Mouse (Mus musculus): Measurements from ENCODE around the gene Ptma.
A peak's percentile ranks its signal among the peaks of the same experiment; 100 is the strongest.

The Ptma gene

DNA sequence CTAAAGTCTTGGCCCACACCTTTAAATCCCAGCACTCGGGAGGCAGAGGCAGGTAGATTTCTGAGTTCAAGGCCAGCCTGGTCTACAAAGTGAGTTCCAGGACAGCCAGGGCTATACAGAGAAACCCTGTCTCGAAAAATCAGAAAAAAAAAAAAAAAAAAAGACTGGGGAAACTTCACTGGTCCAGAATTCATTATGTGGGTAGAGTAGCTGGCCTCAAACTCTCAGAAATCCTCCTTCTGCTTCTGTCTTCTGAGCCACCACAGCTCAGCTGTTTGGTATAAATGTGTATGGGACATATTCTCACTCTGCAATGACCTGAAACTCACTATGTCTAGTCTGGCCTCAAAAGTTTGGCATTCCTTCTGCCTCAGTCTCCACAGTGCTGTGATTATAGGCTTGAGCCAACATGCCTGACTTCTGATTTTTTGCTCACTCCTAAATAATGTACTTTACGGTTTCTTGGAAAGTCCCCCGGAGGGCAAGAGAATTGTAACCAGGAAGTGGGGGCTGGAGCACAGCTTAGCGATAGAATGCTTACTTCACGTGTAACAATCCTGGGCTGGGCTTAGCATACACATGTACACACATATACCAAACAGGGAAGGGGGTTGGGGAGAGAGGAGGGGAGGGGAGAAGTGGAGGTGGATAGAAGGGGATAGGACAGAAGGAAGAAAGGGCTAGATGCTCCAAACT is 10.7 kb upstream of the Ptma start:
- no peak for DNase-seq (ENCODE audit: low read depth, low spot score)

DNA sequence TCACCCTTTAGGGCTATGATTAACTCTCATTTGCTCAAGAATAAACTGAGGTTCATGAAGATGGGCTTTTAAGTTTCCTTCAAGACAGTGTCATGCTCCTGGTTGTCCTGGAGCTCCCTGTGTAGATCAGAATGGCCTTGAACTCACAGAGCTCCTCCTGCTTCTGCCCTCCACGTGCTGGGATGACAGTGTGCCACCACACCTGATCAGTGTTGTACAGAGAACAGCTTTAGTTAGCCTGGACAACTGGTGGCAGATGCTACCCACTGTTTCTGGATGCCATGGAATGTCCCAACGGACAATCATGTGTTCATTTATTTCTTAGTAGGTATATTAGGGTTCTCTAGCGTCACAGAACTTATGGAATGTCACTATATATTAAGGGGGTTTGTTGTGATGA is 9.4 kb upstream of the Ptma start:
- no peak for DNase-seq (ENCODE audit: low read depth, low spot score)

DNA sequence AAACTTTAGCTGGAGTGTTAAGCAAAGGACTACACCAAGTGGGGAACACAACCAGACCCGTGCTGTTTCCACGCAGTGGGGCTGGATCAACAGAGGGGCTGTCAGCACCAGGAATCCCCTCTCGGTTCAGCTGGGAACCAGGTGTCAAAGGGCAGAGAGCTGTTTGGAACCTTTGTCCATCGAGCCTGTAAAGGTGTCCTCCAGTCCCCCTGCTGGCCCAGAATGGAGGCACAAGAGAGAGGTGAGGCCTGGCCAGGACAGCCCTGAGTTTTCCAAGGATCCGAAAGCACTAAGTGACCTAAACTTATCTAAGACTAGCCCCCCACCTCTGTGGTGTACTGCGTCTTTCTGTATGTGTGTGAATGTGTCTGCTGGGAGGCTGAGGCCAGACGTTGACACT is 6.2 kb upstream of the Ptma start:
- no peak for DNase-seq (ENCODE audit: low read depth, low spot score)

DNA sequence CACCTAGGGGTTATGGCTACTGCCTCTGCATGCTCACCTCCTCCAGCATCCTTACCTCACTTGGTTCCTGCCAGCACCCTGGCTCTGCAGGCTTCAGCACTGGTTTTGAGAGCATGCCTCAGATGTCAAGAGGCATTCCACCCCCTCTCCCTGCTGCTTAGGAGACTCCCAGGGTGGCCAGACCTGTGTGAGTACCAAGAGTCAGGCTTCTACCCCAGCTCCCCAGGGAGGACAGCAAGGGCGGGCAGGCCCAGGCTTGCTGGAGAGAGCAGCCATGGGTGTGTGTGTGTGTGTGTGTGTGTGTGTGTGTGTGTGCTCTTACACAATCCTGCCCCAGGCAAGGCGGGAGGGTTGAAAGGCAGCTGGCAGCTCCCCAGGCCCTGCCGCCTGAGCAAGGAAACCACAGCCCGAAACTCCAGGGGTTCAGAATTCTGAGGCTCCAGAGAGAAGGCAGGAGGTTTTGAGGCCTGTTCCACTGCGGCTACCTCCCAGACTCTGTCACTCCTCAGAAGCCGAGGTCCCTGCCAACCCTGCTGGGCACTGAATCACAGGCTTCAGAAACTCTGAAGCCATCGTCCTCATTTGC is 4.1 kb upstream of the Ptma start:
- DNase-seq (ENCODE audit: low read depth, low spot score): no peak

DNA sequence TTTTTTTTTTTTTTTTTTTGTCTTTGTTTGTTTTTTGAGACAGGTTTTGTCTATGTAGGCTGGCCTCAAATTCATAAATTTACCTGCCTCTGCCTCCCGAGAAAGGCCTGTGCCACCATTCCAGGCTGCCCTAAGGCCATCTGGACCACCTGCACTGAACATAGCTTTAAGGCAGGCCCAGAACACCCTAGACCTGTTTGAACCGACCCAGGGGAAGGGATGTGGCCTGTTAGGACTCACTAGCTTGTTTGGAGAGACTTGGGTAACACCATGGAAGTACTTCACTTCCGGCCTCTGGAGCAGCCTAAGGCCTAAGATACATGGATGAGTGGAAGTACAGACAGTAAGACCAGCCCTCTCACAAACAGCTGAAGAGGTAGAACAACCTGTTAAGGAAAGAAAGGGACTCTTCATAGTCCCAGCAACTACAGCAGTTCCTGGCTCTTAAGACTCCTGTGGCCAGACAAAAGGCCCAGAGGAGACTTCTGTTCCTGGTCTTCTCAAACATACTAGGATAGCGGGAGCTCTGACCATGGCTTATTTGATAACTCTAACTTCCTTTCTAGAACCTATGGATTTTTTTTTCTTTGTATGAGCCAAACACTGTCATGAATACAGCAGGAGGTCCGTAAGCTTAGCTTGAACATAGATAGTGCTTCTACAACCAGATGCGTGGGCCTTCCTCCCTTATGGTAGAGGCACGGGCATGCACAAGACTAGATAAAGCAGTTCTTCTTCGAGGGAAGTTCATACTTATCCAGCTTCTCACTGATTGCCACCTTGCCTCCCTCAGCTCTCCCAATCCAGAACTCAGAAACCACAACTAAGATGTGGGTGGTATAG is 2.5 kb upstream of the Ptma start:
- DNase-seq (ENCODE audit: low read depth, low spot score): no peak

DNA sequence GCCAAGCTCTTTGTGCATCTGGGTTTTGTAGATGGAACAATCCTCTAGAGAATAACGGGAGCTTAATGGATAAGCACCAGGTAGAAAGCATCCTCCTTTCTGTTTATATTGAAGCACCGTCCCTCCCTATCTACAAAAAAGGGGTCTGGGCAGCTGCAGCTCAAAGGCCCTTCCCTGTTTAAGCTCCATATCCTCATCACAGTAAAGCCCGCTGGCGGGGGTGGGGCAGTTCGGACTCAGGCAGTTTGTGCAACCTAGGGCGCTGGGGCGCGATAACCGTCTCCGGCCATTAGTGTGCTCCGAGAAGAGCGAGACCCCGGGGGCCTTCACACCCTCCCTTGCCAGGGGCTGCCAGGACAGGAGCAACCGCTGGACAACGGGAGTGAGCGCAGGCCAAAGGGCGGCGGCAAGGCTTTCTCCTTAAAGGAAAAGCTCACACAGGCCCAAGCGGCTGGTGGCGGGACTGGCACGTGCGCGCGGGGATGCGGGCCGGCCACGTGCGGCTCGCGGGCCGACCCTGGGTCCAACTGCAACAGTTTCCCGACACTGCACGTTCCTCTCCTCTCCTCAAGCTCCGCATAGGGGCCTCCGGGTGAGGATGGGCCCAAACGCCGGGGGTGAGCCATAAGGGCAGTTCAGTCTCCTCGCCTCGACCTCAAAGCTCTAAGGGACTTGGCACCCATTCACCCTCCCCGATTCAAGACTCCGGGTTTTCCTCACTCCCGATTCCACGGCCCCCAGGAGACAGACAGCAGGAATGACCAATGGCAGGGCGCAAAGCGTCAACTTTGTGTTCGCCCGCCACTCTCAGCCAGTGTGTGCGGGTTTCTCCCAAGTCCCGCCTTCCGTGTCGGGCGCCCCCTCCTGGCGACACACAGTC is 1.7 kb upstream of the Ptma start:
- DNase-seq (ENCODE audit: low read depth, low spot score): peak; percentile 99

DNA sequence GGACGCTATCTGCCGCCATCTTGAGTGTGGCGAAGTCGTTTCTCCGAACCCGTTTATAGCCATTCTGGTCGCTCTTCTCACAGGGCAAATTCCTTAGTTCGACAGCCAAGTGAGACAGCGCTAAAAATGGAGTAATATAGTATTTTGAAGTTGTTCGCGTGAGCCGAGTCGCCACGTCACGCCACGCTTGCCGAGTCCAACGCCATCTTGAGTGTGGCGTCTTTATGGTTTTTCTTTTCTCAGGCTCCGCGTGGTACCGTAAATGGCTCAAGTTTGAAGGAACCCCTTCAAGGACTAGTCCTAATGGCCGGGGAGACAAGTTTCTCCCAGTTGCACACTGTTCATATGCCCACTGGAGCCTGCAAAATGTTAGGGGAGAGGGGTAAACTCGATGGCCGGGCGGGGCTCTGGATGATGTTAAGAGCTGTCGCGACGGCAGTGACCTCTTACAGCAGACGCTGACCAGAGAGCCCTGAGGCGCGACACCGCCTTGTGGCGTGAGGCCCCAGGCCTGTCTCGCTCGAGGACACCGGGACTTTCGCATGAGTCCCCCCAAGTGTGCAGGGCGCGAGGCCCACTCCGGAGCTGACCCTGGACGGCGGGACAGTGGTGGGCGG is 919 bp upstream of the Ptma start:
- no peak for DNase-seq (ENCODE audit: low read depth, low spot score)

GRCm38 (mm10) chr1:86526789-86527598 is 468 bp downstream of the Ptma start:
- no peak for DNase-seq (ENCODE audit: low read depth, low spot score)

DNA sequence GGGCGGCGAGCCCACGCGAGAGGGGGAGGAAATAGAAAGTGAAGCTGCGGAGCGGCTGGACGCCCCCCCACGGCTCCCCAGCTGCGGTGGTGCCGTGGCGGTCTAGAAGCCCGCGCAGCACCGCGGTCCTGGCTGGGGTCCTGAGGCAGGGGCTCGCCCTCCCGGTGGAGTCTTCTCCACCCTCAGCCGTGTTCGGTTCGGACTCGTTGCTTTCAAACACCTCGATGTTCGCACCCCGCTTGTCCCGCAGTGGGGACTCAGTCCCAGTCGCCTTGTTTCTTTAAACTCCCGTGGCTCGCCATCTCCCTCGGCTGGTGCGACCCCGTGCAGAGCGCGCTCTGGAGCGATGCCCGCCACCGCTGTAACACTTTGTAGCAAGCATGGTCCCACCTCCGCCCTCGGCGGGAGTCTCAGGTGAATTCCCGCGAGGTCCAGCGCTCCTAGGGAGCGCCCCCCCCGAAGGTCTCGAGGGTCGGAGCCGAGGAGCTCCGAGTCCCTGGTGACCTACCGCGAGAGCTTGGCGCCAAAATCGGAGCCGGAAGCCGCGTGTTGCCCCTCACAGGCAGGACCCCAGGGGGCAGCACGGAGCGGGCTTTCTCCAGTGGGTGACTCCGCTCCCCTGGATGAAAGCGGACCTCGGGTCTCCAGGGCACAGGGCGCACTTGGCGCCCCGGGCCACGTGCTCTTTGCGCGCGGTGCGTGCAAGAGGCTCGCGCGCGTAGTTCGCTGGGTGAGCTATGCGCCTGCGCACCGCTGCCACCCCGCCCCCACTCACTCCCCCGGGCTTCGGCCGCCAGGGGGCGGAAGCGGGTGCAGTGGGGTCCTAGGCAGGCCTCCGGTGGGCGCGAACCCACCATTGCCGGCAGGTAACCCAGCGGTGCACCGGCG is 1.3 kb downstream of the Ptma start:
- peak; percentile 76 for DNase-seq (ENCODE audit: low read depth, low spot score)

DNA sequence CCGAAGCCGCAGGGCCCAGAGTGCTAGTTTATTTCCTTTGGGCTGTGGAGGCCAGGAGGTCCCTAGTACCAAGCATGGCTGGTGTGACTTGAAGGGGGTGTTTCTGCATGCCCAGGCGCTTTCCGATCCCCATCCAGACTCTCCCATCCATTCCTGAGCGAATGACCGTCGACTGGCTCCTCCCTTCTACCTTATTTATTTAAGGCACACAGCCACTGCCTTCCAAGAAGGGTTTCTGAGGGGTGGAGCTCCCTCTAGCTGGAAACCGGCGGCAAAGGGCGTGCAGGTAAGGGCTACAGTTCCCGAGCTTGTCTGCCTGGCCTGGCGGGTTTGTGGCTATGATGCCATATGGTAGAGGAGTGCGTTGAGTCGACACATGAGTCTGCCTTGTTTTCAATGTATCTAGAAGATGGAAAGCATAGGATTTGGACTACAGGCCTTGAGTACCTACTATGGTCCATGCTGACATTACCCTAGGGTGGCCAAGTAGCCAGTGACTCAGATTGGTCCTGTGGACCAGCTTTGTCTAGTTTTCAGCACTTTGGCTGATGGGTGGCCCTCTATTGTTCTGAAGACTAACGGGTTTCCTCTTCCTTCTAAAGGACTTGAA is 2.1 kb downstream of the Ptma start:
- no peak for DNase-seq (ENCODE audit: low read depth, low spot score)

DNA sequence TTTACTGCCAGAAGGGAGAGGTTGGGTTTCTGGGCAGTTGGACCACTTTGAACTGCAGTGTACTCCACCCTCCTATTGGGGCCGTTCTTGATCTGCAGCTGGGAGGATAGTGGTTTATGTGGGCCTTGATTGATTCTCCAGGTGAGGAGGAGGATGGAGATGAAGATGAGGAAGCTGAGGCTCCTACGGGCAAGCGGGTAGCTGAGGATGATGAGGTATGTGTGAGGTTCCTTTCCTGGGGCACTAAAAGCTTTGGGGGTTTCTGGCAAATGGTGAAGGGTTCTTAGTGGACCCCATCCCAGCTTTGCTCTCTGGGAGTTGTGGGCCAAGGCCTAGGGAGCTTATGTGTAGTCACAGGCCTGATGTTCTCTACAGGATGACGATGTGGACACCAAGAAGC is 3.1 kb downstream of the Ptma start:
- DNase-seq (ENCODE audit: low read depth, low spot score): no peak

DNA sequence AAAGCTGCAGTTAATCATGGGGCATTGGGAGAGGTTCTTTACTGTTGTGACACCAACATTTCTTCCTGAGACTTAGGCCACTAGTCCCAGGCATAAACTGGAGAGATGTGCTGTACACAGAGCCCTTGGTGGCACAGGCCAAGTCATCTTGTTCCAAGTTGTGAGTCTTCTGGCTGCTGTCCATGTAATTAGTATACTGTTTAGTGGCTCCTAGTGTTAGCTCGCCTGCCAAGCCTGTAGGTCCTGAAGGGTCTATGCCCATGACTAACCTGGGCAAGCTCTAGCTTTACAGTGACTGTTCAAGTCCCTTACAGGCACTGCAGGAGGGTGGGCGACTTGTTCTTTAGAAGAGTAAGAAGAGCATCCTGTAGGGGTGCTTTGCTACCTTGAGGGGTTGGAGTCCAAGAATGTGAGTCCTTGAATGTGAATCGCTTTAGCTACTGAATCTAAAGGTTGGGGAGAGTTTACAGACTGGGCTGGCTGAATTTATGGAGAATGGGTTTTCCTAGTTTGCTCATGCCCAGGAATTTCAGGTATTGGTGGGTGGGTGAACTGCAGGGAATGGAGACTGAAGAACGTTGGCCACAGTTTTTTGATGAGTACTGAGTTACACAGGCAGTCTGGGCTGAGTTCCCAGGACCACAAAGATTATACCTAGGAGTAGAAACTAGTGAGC is 4.5 kb downstream of the Ptma start:
- no peak for DNase-seq (ENCODE audit: low read depth, low spot score)

DNA sequence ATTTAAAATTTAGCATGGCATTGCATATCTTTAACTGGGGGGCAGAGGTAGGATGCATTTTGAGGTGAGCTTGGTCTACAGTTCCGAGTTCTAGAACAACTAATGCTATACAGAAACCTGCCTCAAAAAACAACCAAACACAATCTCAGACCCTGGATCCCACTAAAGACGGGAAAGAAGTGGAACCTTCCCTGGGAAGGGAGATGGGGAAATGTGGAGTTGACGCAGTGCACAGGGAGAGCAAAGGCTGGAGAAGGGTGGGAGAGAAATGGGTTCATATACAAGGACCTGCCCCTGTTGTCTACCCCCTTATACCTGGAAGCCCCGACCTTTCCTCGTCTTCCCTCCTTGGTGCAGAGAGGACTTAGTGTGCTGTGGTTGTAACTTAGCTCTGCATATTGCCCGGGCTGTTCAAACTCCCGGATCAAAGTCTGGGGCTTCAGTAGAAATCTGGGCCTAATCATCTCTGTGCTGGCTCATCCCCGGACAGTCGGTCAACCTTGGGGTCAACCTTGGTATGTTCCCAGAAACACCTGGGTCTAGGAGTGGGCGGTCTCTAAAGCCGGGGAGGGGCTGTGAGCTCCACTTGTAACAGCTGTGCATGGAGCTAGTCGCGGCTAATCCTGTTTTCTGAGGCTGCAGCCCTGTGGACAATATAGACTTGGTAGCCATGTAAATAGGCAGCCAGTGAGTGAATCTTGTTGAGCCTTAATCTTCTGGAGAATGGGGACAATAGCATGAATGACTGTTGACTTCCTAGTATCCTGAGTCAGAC is 5.2 kb downstream of the Ptma start:
- DNase-seq (ENCODE audit: low read depth, low spot score): no peak

GRCm38 (mm10) chr1:86532362-86533051 is 6.0 kb downstream of the Ptma start:
- peak; percentile 91 for DNase-seq (ENCODE audit: low read depth, low spot score)

DNA sequence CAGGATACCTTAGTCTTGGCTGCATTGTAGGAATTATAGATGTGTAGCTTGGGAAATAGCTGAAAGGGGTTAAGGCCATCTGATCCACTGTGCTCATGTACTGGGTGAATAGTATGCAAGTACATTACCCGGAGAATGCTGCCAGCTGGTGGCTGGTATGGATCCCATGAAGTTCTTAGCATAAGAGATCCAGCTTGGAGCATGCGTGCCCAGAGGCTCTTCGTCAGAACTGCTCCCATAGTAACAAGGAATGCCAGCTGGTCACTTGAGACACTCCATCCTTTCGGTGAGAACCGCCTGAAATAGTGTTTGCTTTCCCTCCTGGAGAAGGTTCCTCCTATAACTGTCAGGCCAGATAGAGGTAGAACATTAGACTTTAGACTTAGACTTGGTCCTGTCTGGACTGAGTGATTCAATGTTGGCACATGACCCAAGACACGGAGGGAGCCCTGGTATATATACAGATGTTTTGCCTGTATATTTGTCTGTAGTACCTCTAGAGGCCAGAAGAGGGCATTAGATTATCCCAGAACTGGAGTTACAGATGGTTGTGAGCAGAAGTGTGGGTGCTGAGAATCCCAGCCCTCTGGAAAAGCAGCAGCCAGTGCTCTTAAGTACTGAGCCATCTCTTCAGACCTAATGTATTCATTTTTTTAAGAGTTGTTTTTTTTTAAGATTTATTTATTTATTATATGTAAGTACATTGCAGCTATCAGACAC is 7.0 kb downstream of the Ptma start:
- no peak for DNase-seq (ENCODE audit: low read depth, low spot score)

DNA sequence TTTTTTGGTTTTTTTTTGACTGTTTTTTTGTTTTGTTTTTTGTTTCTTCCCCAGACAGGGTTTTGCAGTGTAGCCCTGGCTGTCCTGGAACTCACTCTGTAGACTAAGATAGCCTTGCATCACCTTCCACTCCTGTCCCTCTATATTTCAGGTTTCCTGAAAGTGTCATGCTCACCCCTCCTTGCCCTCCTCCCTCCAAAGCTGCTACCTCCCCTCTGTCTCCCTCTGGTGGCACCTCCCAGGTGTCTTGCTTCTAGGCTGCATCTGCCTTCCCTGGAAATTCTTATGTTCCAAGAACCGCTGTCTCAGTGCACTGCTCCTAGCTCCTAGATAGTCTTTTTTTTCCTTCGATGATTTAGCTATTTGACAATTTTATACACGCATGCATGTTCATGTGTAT is 11.9 kb downstream of the Ptma start:
- DNase-seq (ENCODE audit: low read depth, low spot score): no peak
